Mouse (Mus musculus) gastrocnemius, adult 8-10 months (tissue): ENCODE data around the gene Fam193b. TPM values are rescaled to one million over a fixed set of nuclear protein-coding genes. Genes with fewer than 3 reads are reported as not detected.

ENCODE experiments used
- DNase-seq, 2 experiments: peaks; one replicate each; pipeline ENCODE4 v3.0.0; 2022; ENCODE audit warnings: low spot score in 2 of 2
- microRNA-seq: library from miRNA; unstranded; fragments of <30 nt; microRNA quantifications from one replicate; pipeline ENCODE4 v1.2.0, GENCODE M21; 2022
- total RNA-seq, 4 experiments: library from RNA; stranded (reverse); gene quantifications; 2 replicates each; pipeline ENCODE4 v1.2.4; 2022

The Fam193b gene
- total RNA-seq, 4 experiments from 2014 or later = 7.8 to 14.0 (median 10.1) TPM

- no peak for DNase-seq
Observed at GRCm38 (mm10) chr13:55500575-55500974, 70.3 kb downstream of the Fam193b start.

GRCm38 (mm10) chr13:55498906-55499305 lies 72.0 kb downstream of the Fam193b start:
- DNase-seq = no peak

GRCm38 (mm10) chr13:55496661-55497060 lies 74.3 kb downstream of the Fam193b start:
- DNase-seq = peak in 1 of 2 experiments; percentile 47

DNA sequence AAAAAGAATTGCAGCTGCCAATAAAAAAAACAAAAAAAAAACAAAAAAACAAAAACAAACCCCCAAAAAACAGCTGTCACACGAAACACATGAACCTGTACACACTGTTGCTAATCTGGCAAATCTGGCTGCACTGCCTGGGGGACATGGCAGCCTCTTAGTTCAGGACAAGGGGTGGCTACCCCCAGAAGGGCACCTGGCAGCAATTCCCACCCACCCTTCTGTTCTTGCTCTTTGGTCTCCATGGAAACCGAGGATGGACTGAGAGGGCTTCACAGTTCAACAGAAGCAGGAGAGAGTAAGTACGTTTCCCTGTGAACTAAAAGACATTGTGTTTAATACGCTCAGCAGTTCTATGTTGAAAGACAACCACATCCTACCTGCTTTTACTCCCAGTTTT lies 75.2 kb downstream of the Fam193b start:
- DNase-seq = no peak

GRCm38 (mm10) chr13:55494883-55495621 lies 75.9 kb downstream of the Fam193b start:
- peak in 1 of 2 experiments; percentile 75 for DNase-seq

DNA sequence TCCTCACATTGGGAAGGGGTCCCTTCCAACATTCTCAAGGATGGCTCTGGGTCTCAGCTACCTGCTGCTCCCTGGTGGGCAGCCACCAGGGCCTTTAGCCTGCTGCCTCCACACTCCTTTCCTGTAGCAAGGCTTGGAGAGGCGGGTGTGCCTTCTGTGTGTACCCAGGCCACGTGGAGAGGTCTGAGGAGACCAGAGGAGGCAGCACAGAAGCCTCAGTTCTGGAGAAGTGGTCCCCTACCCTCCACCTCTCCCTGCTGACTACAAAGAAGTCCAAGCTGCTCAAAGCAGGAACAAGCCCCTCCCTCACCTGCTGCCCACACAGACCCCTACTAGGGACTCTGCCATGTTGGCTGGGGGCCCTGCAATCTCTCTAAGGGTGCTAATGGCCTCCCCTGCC lies 76.7 kb downstream of the Fam193b start:
- no peak for DNase-seq

Small RNA genes within 50 kb of the gene (microRNA-seq; reads per million reads assigned to microRNA genes)
- 13.3 reads per million, percentile 10 among the genes with 10 or more reads in this experiment for gene Mir6945

Other genes starting within 250 kb of the Fam193b start
- gene Rab24, start 249.2 kb downstream of the Fam193b start, total RNA-seq = 10 to 100 TPM; 32.0 to 37.3 (median 34.5) TPM
- gene Mxd3, start 241.3 kb downstream of the Fam193b start, total RNA-seq = not detected
- gene Lman2, start 208.3 kb downstream of the Fam193b start, total RNA-seq = 10 to 100 TPM; 32.5 to 39.6 (median 34.6) TPM
- under 1 TPM in 2 of 4 experiments, not detected in 2; 0.29 to 0.35 TPM for gene Rgs14, start 201.4 kb downstream of the Fam193b start, total RNA-seq
- not detected for gene Slc34a1, start 172.9 kb downstream of the Fam193b start, total RNA-seq
- not detected for gene Pfn3, start 155.9 kb downstream of the Fam193b start, total RNA-seq
- not detected for gene F12, start 144.3 kb downstream of the Fam193b start, total RNA-seq
- gene Grk6, start 126.0 kb downstream of the Fam193b start, total RNA-seq = 1 to 10 TPM; 6.9 to 9.7 (median 9.4) TPM
- under 1 TPM in 2 of 4 experiments, not detected in 2; 0.20 to 0.39 TPM for gene Prr7, start 106.9 kb downstream of the Fam193b start, total RNA-seq
- gene Dbn1, start 83.0 kb downstream of the Fam193b start, total RNA-seq = 1 to 10 TPM; 2.9 to 4.0 (median 3.4) TPM
- gene Pdlim7, start 57.4 kb downstream of the Fam193b start, total RNA-seq = 100 to 1,000 TPM; 476 to 539 (median 493) TPM
- 1 to 10 TPM in 1 of 4 experiments, under 1 TPM in 3; 0.61 to 1.1 (median 0.79) TPM for gene Dok3, start 41.8 kb downstream of the Fam193b start, total RNA-seq
- gene Ddx41, start 34.5 kb downstream of the Fam193b start, total RNA-seq = 10 to 100 TPM in 1 of 4 experiments, 1 to 10 TPM in 3; 8.3 to 12.2 (median 9.2) TPM
- 10 to 100 TPM; 54.1 to 64.0 (median 60.1) TPM for gene Tmed9, start 2.6 kb upstream of the Fam193b start, total RNA-seq
- 1 to 10 TPM; 4.8 to 5.8 (median 5.1) TPM for gene B4galt7, start 28.8 kb upstream of the Fam193b start, total RNA-seq
- gene Caml, start 51.9 kb upstream of the Fam193b start, total RNA-seq = 10 to 100 TPM in 1 of 4 experiments, 1 to 10 TPM in 3; 7.8 to 11.9 (median 8.7) TPM
- gene Ddx46, start 63.9 kb upstream of the Fam193b start, total RNA-seq = 10 to 100 TPM; 20.3 to 27.5 (median 23.8) TPM
- 10 to 100 TPM; 28.4 to 32.8 (median 30.8) TPM for gene B230219D22Rik, start 122.0 kb upstream of the Fam193b start, total RNA-seq
- gene Txndc15, start 143.5 kb upstream of the Fam193b start, total RNA-seq = 10 to 100 TPM; 31.8 to 40.0 (median 34.2) TPM
- 10 to 100 TPM; 17.5 to 22.8 (median 19.3) TPM for gene Pcbd2, start 156.2 kb upstream of the Fam193b start, total RNA-seq
- under 1 TPM in 1 of 4 experiments, not detected in 3; 0.38 TPM for gene Catsper3, start 213.4 kb upstream of the Fam193b start, total RNA-seq